In the genomic region with DNA sequence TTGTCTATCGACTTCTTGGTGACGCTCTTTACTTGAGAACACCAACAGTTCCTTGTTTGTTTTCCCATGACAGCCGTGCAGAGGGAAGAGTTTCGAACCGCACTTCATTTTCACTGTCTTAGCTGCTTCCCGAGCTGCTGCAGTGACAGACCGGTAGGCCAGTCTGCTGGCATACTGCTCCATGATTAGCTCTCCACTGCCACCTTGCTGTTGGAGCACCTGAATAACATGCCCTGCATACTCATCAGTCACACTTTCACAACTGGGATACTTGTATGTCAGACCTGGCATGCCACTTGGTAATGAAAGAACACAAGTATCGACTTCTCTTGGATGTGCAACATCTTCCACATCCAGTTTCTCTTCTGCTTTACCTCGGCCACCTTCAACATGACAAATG, we compare ENCODE assay signal across 9 mouse cellular contexts. TPM values are rescaled to one million over a fixed set of nuclear protein-coding genes. Genes with fewer than 3 reads are reported as not detected.
DNase-seq lines count a peak whose midpoint lies in the region; ATAC-seq and TF ChIP-seq lines count a peak whose summit lies in the region.
"Had no signal": no experiment of that assay in that cellular context is flagged by ENCODE, and none has a peak within 500 bp of the region (broad histone marks: within the 10 kb centered on the region; RNA-seq: fewer than 3 reads in every experiment).

No protein-coding gene starts in this region.

- H3K4me3 ChIP-seq in forebrain, embryonic 16.5 days (replicated peaks; ENCODE audit: low read length): no peak overlapping the region
- H3K4me3 ChIP-seq in forebrain, embryonic 10.5 days: no peak overlapping the region
- H3K4me3 ChIP-seq in left cerebral cortex, adult 2 months: no peak overlapping the region
- H3K4me3 ChIP-seq: heart, embryonic 13.5 days had no signal

- no peak for DNase-seq in forebrain, embryonic 10.5 days (ENCODE audit: extremely low spot score, low spot score)
- DNase-seq in left cerebral cortex, adult 2 months (ENCODE audit: extremely low spot score in 1 of 2, low spot score in 2 of 2): no peak
- DNase-seq in left cerebral cortex, postnatal 14 days (ENCODE audit: low spot score in 2 of 2): no peak
- peak; percentile 28 for DNase-seq in NIH3T3 (ENCODE audit: low read depth)
- peak; percentile 13 for DNase-seq in lung, postnatal 14 days
- DNase-seq in natural killer cell, adult 2 months (ENCODE audit: low spot score in 2 of 2): no peak
- DNase-seq in ovary, postnatal 14 days (ENCODE audit: low spot score): no peak

- peak; percentile 37 for TF ChIP-seq CTCF in left cerebral cortex, adult 2 months (IDR thresholded peaks at IDR 0.05)

- H3K4me1 ChIP-seq in forebrain, embryonic 16.5 days (replicated peaks; ENCODE audit: control insufficient read depth, insufficient read depth, low read length): no peaks in the 10 kb centered on the region
- no peaks in the 10 kb centered on the region for H3K4me1 ChIP-seq in forebrain, embryonic 10.5 days

- intact Hi-C loops in left cerebral cortex, adult 2 months (cut with DNase I): no loop called here
- intact Hi-C loops in left cerebral cortex, postnatal 14 days (cut with DNase I): no loop called here

- H3K27me3 ChIP-seq in forebrain, embryonic 16.5 days (replicated peaks; ENCODE audit: control insufficient read depth, insufficient read depth, low read length): no peaks in the 10 kb centered on the region
- H3K27me3 ChIP-seq in forebrain, embryonic 10.5 days (ENCODE audit: poor library complexity, severe bottlenecking): no peaks in the 10 kb centered on the region
- H3K27me3 ChIP-seq: heart, embryonic 13.5 days had no signal

- peaks cover 35% of the 10 kb centered on the region for H3K36me3 ChIP-seq in forebrain, embryonic 16.5 days (ENCODE audit: control insufficient read depth, insufficient read depth)
- peaks cover 90% of the 10 kb centered on the region for H3K36me3 ChIP-seq in forebrain, embryonic 10.5 days (replicated peaks)

- whole genome bisulfite sequencing in forebrain, embryonic 16.5 days: 77% methylated on average over 9 of the region's 9 CpGs
- 89% methylated on average over 9 of the region's 9 CpGs for WGBS in forebrain, embryonic 10.5 days

- H3K9me3 ChIP-seq in forebrain, embryonic 16.5 days (ENCODE audit: control insufficient read depth, low read length): no peaks in the 10 kb centered on the region
- H3K9me3 ChIP-seq in forebrain, embryonic 10.5 days: no peaks in the 10 kb centered on the region
- H3K9me3 ChIP-seq: heart, embryonic 13.5 days had no signal

- no peak overlapping the region for H3K9ac ChIP-seq in forebrain, embryonic 16.5 days (replicated peaks; ENCODE audit: low read depth, low read length)
- H3K9ac ChIP-seq: heart, embryonic 13.5 days had no signal

- peak; percentile 45; the same call in 1 of the 2 replicates for ATAC-seq in forebrain, embryonic 16.5 days

- no peak overlapping the region for H3K4me2 ChIP-seq in forebrain, embryonic 16.5 days (ENCODE audit: low read length)
- H3K4me2 ChIP-seq: heart, embryonic 13.5 days had no signal

- no peak overlapping the region for H3K27ac ChIP-seq in forebrain, embryonic 16.5 days (ENCODE audit: low read length)
- no peak overlapping the region for H3K27ac ChIP-seq in forebrain, embryonic 10.5 days
- H3K27ac ChIP-seq in left cerebral cortex, adult 2 months: no peak overlapping the region
- H3K27ac ChIP-seq: heart, embryonic 13.5 days had no signal

RNA-seq across cellular contexts. Expression of a gene that starts 25.9 kb away (rescaled TPM):
- 44.0 and 46.3 TPM in 2 replicates for polyA plus RNA-seq in forebrain, embryonic 16.5 days (2015; fragmentation: Nextera tagmentation; extraction: Ambion mirVana)
- polyA plus RNA-seq in forebrain, embryonic 10.5 days (2016; fragmentation: Nextera tagmentation; extraction: Ambion mirVana): 18.2 and 18.7 TPM in 2 replicates
- 100 to 1,000 TPM; 172 to 182 TPM for total RNA-seq in left cerebral cortex, adult 2 months (2021)
- total RNA-seq in left cerebral cortex, postnatal 14 days (2021): 100 to 1,000 TPM; 156 to 163 TPM

Comparison
In these comparisons a context has a peak if more than half of its experiments do, and no peak if none do; other contexts are left out.
1. DNase-seq: peak in NIH3T3 (single experiment) and lung, postnatal 14 days (single experiment); none in forebrain, embryonic 10.5 days (single experiment), left cerebral cortex, adult 2 months (0 of 2), left cerebral cortex, postnatal 14 days (0 of 2), natural killer cell, adult 2 months (0 of 2) and ovary, postnatal 14 days (single experiment).